Mouse (Mus musculus) heart, adult 2 months (tissue): ENCODE results near the gene Mpped2. TPM values are rescaled to one million over a fixed set of nuclear protein-coding genes. Genes with fewer than 3 reads are reported as not detected.
A peak's percentile ranks its signal among the peaks of the same experiment; 100 is the strongest.

Source experiments
- DNase-seq, 2 experiments: peaks; one replicate each; pipeline ENCODE4 v3.0.0; 2021
- H3K27ac ChIP-seq: fragments of 200-600 bp; 2 replicates; pipeline ENCODE4 v1.8.1; 2022
- H3K27me3 ChIP-seq: fragments of 200-500 bp; 2 replicates; pipeline ENCODE4 v1.6.1; 2012; ENCODE audit warnings: mild to moderate bottlenecking, low read length, inconsistent platforms, mixed read lengths; ENCODE audit not compliant: control insufficient read depth, insufficient read depth
- H3K36me3 ChIP-seq: fragments of 200-500 bp; 2 replicates; pipeline ENCODE4 v1.6.1; 2012; ENCODE audit warnings: low read length, inconsistent platforms; ENCODE audit not compliant: control insufficient read depth, insufficient read depth
- H3K4me1 ChIP-seq: fragments of 200-500 bp; 2 replicates; pipeline ENCODE4 v1.6.1; 2011; ENCODE audit warnings: low read length; ENCODE audit not compliant: control insufficient read depth, insufficient read depth
- H3K4me3 ChIP-seq: fragments of 200-600 bp; 2 replicates; pipeline ENCODE4 v1.8.1; 2022
- H3K79me2 ChIP-seq: fragments of 200-500 bp; replicated peaks from 2 replicates; pipeline ENCODE4 v1.6.1; 2012; ENCODE audit warnings: mild to moderate bottlenecking, inconsistent platforms, low read length, moderate library complexity, mixed read lengths; ENCODE audit not compliant: control insufficient read depth, insufficient read depth
- H3K9ac ChIP-seq: fragments of 200-500 bp; 2 replicates; pipeline ENCODE4 v1.6.1; 2012; ENCODE audit warnings: low read depth, mild to moderate bottlenecking, control low read depth, inconsistent platforms, low read length, mixed read lengths
- CTCF ChIP-seq: fragments of 200-600 bp; IDR thresholded peaks from 2 replicates; pipeline ENCODE4 v1.8.1; 2022; ENCODE audit warnings: antibody characterized with exemption, mild to moderate bottlenecking, moderate library complexity
- EP300 ChIP-seq: fragments of 200-500 bp; IDR thresholded peaks from 2 replicates; pipeline ENCODE4 v1.6.1; 2011; ENCODE audit warnings: low read depth, low read length, control low read depth; ENCODE audit not compliant: insufficient read depth
- POLR2A ChIP-seq: fragments of 200-500 bp; IDR thresholded peaks from 2 replicates; pipeline ENCODE4 v1.6.1; 2011; ENCODE audit warnings: mild to moderate bottlenecking, low read depth, low read length, control low read depth; ENCODE audit not compliant: insufficient read depth
- WGBS: fragments of 180-500 bp; shearing (Covaris S2); methylation state at CpG from one replicate; pipeline ENCODE4 v1.1.7; 2018; 5-methylcytosine and 5-hydroxymethylcytosine counted together
- intact Hi-C: fragments of 180-260 bp; cut with DNase I; formaldehyde crosslinking; loops from one replicate; pipeline ENCODE4 v1.15.1; 2025
- polyA plus RNA-seq: library from polyadenylated mRNA; depleted of rRNA; stranded (reverse); fragments of >200 nt; gene quantifications from 2 replicates; pipeline ENCODE4 v1.2.3, GENCODE M21; 2012
- total RNA-seq, 2 experiments: library from RNA; stranded (reverse); gene quantifications; 2 replicates each; pipeline ENCODE4 v1.2.3; 2021

Gene Mpped2
- total and polyA plus RNA-seq, 3 experiments: 8.0 to 23.7 (median 20.7) TPM

DNA sequence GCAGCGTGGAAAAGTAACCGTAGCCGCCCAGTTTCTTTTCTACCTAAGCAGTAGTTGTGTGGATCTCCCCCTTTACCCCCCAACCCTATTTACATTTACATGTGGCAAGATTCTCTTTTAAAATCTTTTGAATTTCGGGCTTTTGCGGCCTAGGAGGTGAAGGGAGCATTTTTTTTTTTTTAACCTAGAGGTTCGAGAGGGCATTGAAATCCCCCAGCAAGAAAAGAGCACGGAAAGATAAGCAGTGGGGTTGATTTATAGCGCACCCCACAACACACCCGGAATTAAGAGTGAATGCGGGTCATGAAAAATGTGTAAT is 1.5 kb downstream of the Mpped2 start:
- H3K79me2 ChIP-seq: no peaks in the 10 kb centered on the region
- WGBS: 1% methylated on average over 10 of the region's 10 CpGs
- peak overlapping the region; percentile 84 for H3K4me3 ChIP-seq
- TF ChIP-seq POLR2A (no peak), CTCF (no peak), EP300 (no peak)
- no peaks in the 10 kb centered on the region for H3K36me3 ChIP-seq
- peak overlapping the region; percentile 60 for H3K9ac ChIP-seq
- H3K4me1 ChIP-seq: no peaks in the 10 kb centered on the region
- no peak for DNase-seq
- peak overlapping the region; percentile 90 for H3K27ac ChIP-seq
- H3K27me3 ChIP-seq: no peaks in the 10 kb centered on the region
- intact Hi-C loops: loop anchor here (2.0 to 10.0 kb wide), 3 partner anchors 42 to 263 kb away; no protein-coding TSS in a partner anchor

DNA sequence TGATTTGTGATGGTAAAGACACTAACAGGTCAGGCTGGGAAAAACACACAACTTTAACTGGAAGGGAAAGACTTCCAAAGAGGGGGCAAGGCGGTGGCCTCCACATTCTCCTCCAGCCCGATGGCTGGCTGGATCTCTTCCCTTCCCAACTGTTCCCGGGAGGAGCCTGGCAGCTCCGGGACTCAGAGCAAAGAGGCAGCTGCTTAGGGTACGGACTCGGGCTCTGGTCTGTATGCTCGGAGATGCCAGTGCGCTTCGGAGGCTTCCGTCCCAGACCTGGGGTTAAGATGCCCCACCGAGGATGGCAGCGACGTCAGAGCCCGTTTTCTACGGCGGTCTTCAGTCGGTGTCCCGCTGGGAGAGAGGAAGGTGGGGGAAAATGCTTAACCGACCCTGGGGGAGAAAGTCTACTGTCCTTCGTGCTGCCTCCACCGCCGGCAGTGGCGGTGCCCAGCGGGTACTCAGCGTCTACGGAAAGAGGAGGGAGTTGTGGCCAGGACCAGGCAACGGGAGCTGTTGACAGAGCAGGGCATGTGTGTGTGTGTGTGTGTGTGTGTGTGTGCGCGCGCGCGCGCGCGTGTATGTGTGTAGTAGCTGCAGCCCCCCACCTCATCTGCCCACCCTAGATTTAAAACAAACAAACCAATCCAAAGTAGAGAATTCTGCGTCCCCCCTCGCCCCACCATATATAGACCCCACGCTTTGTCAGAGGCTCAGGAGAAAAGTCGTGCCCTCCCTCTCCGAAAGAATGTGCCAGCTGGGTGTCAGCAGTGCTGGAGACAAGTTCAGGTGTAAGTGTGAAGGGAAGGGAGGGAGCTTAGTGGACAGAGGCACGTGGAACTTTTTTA is 2.0 kb downstream of the Mpped2 start:
- Histone ChIP-seq H3K9ac (peak overlapping the region; percentile 36; the same call in 1 of the 2 replicates), H3K4me3 (peak overlapping the region; percentile 84), H3K79me2 (no peaks in the 10 kb centered on the region), H3K27ac (peak overlapping the region; percentile 90), H3K4me1 (no peaks in the 10 kb centered on the region), H3K36me3 (no peaks in the 10 kb centered on the region), H3K27me3 (no peaks in the 10 kb centered on the region)
- WGBS: 2% methylated on average over 41 of the region's 41 CpGs
- peak; percentile 33 to 58 for DNase-seq
- TF ChIP-seq POLR2A: 0 out of 2 replicates have a peak, but pooled peaks have one; percentile 28
- no peak for TF ChIP-seq CTCF
- no peak for TF ChIP-seq EP300
- intact Hi-C loops: loop anchor here (2.0 to 10.0 kb wide), 4 partner anchors 37 to 262 kb away; no protein-coding TSS in a partner anchor

GRCm38 (mm10) chr2:106695734-106696022 is 2.6 kb downstream of the Mpped2 start:
- Histone ChIP-seq H3K79me2 (no peaks in the 10 kb centered on the region), H3K9ac (no peak overlapping the region), H3K4me1 (no peaks in the 10 kb centered on the region), H3K27ac (no peak overlapping the region), H3K4me3 (peak overlapping the region; percentile 84), H3K27me3 (no peaks in the 10 kb centered on the region), H3K36me3 (no peaks in the 10 kb centered on the region)
- intact Hi-C loops: loop anchor here (2.0 to 10.0 kb wide), 3 partner anchors 37 to 149 kb away; no protein-coding TSS in a partner anchor
- TF ChIP-seq POLR2A: no peak
- TF ChIP-seq CTCF: no peak
- no peak for TF ChIP-seq EP300
- peak in 1 of 2 experiments; percentile 22 for DNase-seq
- 17% methylated on average over 13 of the region's 13 CpGs for WGBS

DNA sequence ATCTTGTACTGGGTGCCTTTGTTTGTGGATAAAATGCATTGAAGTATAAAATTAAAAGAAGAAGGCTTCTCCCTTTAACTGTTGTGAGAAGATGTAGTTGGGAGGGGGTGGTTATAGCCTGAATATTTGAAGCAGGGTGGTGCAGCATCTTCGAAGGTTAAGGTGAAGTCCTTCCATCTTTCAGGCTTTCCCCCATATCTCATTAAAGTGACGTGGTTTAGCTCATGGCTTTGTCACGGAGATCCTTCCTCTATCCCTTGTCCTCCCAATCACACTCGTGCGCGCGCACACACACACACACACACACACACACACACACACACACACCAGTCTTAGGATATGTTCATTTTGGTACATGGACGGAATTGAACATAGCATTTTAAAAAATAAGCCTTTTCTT is 3.3 kb downstream of the Mpped2 start:
- WGBS: 89% methylated on average over 8 of the region's 8 CpGs
- Histone ChIP-seq H3K79me2 (no peaks in the 10 kb centered on the region), H3K36me3 (no peaks in the 10 kb centered on the region), H3K4me1 (no peaks in the 10 kb centered on the region), H3K27me3 (no peaks in the 10 kb centered on the region), H3K9ac (no peak overlapping the region), H3K4me3 (no peak overlapping the region), H3K27ac (no peak overlapping the region)
- TF ChIP-seq CTCF (no peak), EP300 (no peak), POLR2A (no peak)
- no peak for DNase-seq
- intact Hi-C loops: loop anchor here (5.0 to 10.0 kb wide), 2 partner anchors 36 to 148 kb away; no protein-coding TSS in a partner anchor

DNA sequence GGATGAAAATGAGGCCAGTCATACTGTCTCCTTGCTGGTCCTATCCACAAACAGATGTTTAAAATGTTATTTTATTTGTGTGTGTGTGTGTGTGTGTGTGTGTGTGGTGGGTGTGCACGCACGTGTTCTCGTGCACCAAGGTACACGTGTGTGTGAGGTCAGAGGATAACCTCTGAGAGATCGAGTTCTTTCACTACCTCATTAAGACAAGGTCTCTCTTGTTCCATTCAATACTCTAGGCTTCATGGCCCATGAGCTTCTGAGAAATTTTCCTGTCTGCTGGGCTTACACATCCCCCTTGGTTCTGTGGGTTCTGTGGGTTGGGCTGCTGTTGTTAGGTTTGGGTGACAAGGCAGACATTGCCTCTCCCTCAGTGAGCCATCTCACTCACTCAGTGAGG is 12.6 kb downstream of the Mpped2 start:
- DNase-seq: no peak
- intact Hi-C loops: no loop called here
- Histone ChIP-seq H3K4me3 (no peak overlapping the region), H3K9ac (no peak overlapping the region), H3K36me3 (no peaks in the 10 kb centered on the region), H3K27ac (no peak overlapping the region), H3K79me2 (no peaks in the 10 kb centered on the region), H3K4me1 (no peaks in the 10 kb centered on the region), H3K27me3 (no peaks in the 10 kb centered on the region)
- TF ChIP-seq POLR2A: no peak
- no peak for TF ChIP-seq EP300
- TF ChIP-seq CTCF: no peak
- 93% methylated on average over 5 of the region's 5 CpGs for WGBS

DNA sequence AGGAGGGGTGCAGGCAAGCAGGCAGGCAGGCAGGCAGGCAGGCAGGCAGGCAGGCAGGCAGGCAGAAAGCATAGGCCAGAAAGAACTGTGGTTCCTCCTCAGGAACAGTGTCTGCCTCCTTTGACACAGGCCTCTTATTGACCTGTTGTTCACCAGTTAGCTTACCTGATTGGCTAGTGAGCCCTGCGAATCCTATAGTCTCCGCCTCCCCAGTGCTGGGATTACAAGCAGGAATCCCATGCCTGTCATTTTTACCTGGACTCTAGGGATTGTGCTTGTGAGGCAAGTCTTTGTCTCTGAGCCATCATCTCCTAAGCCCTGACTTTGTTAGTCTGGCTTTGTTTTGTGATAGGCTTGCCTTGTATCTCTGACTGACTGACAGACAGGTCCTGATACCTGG is 14.1 kb downstream of the Mpped2 start:
- intact Hi-C loops: no loop called here
- TF ChIP-seq POLR2A: no peak
- TF ChIP-seq EP300: no peak
- no peak for TF ChIP-seq CTCF
- H3K27ac ChIP-seq: no peak overlapping the region
- no peaks in the 10 kb centered on the region; the same call in 1 of the 2 replicates for H3K79me2 ChIP-seq
- H3K4me1 ChIP-seq: no peaks in the 10 kb centered on the region
- H3K36me3 ChIP-seq: no peaks in the 10 kb centered on the region
- no peaks in the 10 kb centered on the region for H3K27me3 ChIP-seq
- no peak overlapping the region for H3K9ac ChIP-seq
- DNase-seq: no peak
- no peak overlapping the region for H3K4me3 ChIP-seq
- 96% methylated on average over 2 of the region's 2 CpGs for WGBS
